Mouse (Mus musculus): Measurements from ENCODE around the gene Arrb1. TPM values are rescaled to one million over a fixed set of nuclear protein-coding genes. Genes with fewer than 3 reads are reported as not detected.

Gene Arrb1
- polyA plus RNA-seq, 1 experiment: 161 TPM

GRCm38 (mm10) chr7:99633966-99634665 is 98.8 kb downstream of the Arrb1 start:
- DNase-seq: no peak
- 71% methylated on average over 8 of the region's 8 CpGs for WGBS
- Histone ChIP-seq H3K4me1 (ENCODE audit: control insufficient read depth, insufficient read depth, low read length) (no peaks in the 10 kb centered on the region), H3K4me3 (replicated peaks; ENCODE audit: extremely low read depth, low read depth, low read length) (no peak overlapping the region)
- TF ChIP-seq POLR2A (IDR thresholded peaks at IDR 0.05; ENCODE audit: borderline replicate concordance, extremely low read depth, low read depth, low read length) (no peak), CTCF (IDR thresholded peaks at IDR 0.05; ENCODE audit: insufficient read depth, low read length) (no peak)

GRCm38 (mm10) chr7:99641245-99641644 is 106.0 kb downstream of the Arrb1 start:
- TF ChIP-seq POLR2A (IDR thresholded peaks at IDR 0.05; ENCODE audit: borderline replicate concordance, extremely low read depth, low read depth, low read length) (no peak), CTCF (IDR thresholded peaks at IDR 0.05; ENCODE audit: insufficient read depth, low read length) (no peak)
- no peak overlapping the region for H3K4me3 ChIP-seq (replicated peaks; ENCODE audit: extremely low read depth, low read depth, low read length)
- WGBS: 43% methylated on average over 4 of the region's 4 CpGs
- no peak for DNase-seq
- no peaks in the 10 kb centered on the region for H3K4me1 ChIP-seq (ENCODE audit: control insufficient read depth, insufficient read depth, low read length)

- H3K4me1 ChIP-seq (ENCODE audit: control insufficient read depth, insufficient read depth, low read length): no peaks in the 10 kb centered on the region
- TF ChIP-seq POLR2A (IDR thresholded peaks at IDR 0.05; ENCODE audit: borderline replicate concordance, extremely low read depth, low read depth, low read length) (no peak), CTCF (IDR thresholded peaks at IDR 0.05; ENCODE audit: insufficient read depth, low read length) (no peak)
- no peak for DNase-seq
- H3K4me3 ChIP-seq (replicated peaks; ENCODE audit: extremely low read depth, low read depth, low read length): no peak overlapping the region
- 34% methylated on average over 3 of the region's 3 CpGs for WGBS
Measured at GRCm38 (mm10) chr7:99642078-99642477, 106.8 kb downstream of the Arrb1 start.

- Histone ChIP-seq H3K4me1 (ENCODE audit: control insufficient read depth, insufficient read depth, low read length) (no peaks in the 10 kb centered on the region), H3K4me3 (replicated peaks; ENCODE audit: extremely low read depth, low read depth, low read length) (no peak overlapping the region)
- WGBS: 75% methylated on average over 7 of the region's 7 CpGs
- no peak for DNase-seq
- TF ChIP-seq CTCF (IDR thresholded peaks at IDR 0.05; ENCODE audit: insufficient read depth, low read length) (no peak), POLR2A (IDR thresholded peaks at IDR 0.05; ENCODE audit: borderline replicate concordance, extremely low read depth, low read depth, low read length) (no peak)
Measured at GRCm38 (mm10) chr7:99644701-99645100, 109.4 kb downstream of the Arrb1 start.

GRCm38 (mm10) chr7:99648623-99649022 is 113.4 kb downstream of the Arrb1 start:
- H3K4me1 ChIP-seq (ENCODE audit: control insufficient read depth, insufficient read depth, low read length): no peaks in the 10 kb centered on the region
- peak; percentile 30 for DNase-seq

GRCm38 (mm10) chr7:99649585-99649984 is 114.3 kb downstream of the Arrb1 start:
- 68% methylated on average over 4 of the region's 4 CpGs for WGBS
- DNase-seq: no peak
- H3K4me1 ChIP-seq (ENCODE audit: control insufficient read depth, insufficient read depth, low read length): no peaks in the 10 kb centered on the region
- no peak overlapping the region for H3K4me3 ChIP-seq (replicated peaks; ENCODE audit: extremely low read depth, low read depth, low read length)
- no peak for TF ChIP-seq CTCF (IDR thresholded peaks at IDR 0.05; ENCODE audit: insufficient read depth, low read length)
- no peak for TF ChIP-seq POLR2A (IDR thresholded peaks at IDR 0.05; ENCODE audit: borderline replicate concordance, extremely low read depth, low read depth, low read length)

More at GRCm38 (mm10) chr7:99648623-99649022, 113.4 kb downstream of the Arrb1 start:
- no peak overlapping the region for H3K4me3 ChIP-seq (replicated peaks; ENCODE audit: extremely low read depth, low read depth, low read length)
- WGBS: 1% methylated on average over 6 of the region's 6 CpGs
- TF ChIP-seq CTCF (IDR thresholded peaks at IDR 0.05; ENCODE audit: insufficient read depth, low read length): 0 out of 2 replicates have a peak, but pooled peaks have one; percentile 2
- no peak for TF ChIP-seq POLR2A (IDR thresholded peaks at IDR 0.05; ENCODE audit: borderline replicate concordance, extremely low read depth, low read depth, low read length)

- 58% methylated on average over 11 of the region's 11 CpGs for WGBS
- no peak for DNase-seq
- TF ChIP-seq CTCF (IDR thresholded peaks at IDR 0.05; ENCODE audit: insufficient read depth, low read length) (no peak), POLR2A (IDR thresholded peaks at IDR 0.05; ENCODE audit: borderline replicate concordance, extremely low read depth, low read depth, low read length) (no peak)
- Histone ChIP-seq H3K4me3 (replicated peaks; ENCODE audit: extremely low read depth, low read depth, low read length) (no peak overlapping the region), H3K4me1 (ENCODE audit: control insufficient read depth, insufficient read depth, low read length) (no peaks in the 10 kb centered on the region)
Measured at GRCm38 (mm10) chr7:99654244-99654643, 119.0 kb downstream of the Arrb1 start.

Other genes starting within 250 kb of the Arrb1 start
- 364 and 388 TPM in 2 replicates for gene Serpinh1, start 182.2 kb upstream of the Arrb1 start, polyA plus RNA-seq (2012; rRNA removed)
- gene Gdpd5, start 154.1 kb upstream of the Arrb1 start, polyA plus RNA-seq (2012; rRNA removed): 26.5 and 27.2 TPM in 2 replicates
- 0.80 and 0.89 TPM in 2 replicates for gene Klhl35, start 69.5 kb upstream of the Arrb1 start, polyA plus RNA-seq (2012; rRNA removed)
- gene Rps3, start 51.7 kb upstream of the Arrb1 start, polyA plus RNA-seq (2012; rRNA removed): 206 and 308 TPM in 2 replicates
- gene Tpbgl, start 91.6 kb downstream of the Arrb1 start, polyA plus RNA-seq (2012; rRNA removed): 3.8 and 7.2 TPM in 2 replicates
- 16.5 and 18.0 TPM in 2 replicates for gene Slco2b1, start 175.9 kb downstream of the Arrb1 start, polyA plus RNA-seq (2012; rRNA removed)
- not detected in 2 replicates for gene Olfr520, start 194.8 kb downstream of the Arrb1 start, polyA plus RNA-seq (2012; rRNA removed)
- not detected in 2 replicates for gene Olfr521, start 228.0 kb downstream of the Arrb1 start, polyA plus RNA-seq (2012; rRNA removed)